Mouse (Mus musculus): ENCODE measurements around the gene Uba2.
A peak's percentile ranks its signal among the peaks of the same experiment; 100 is the strongest.
"Not testable (repeated sequence)": the region's sequence is repeated elsewhere in the genome, so short reads cannot be mapped to it uniquely, and the experiment has no call there.

Uba2 gene

DNA sequence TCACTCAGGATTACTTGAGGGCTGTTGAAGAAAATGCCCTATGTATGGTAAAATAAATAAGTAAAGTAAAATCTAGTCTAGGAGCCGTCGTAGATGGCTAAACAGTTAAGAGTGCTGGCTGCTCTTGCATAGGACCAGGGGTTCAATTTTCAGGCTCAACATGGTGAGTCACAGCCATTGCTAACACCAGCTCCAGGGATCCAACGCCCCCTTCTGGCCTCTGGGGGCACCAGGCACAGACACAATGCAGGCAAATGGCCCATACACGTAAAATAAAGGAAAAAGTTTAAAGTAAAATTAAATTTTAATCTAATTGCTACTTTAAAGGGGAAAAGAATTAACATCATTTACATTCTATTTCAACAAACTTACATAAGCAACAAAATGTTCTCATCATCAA is 2.5 kb downstream of the Uba2 start:
- DNase-seq (ENCODE audit: low read depth, low spot score), result peak; percentile 9

DNA sequence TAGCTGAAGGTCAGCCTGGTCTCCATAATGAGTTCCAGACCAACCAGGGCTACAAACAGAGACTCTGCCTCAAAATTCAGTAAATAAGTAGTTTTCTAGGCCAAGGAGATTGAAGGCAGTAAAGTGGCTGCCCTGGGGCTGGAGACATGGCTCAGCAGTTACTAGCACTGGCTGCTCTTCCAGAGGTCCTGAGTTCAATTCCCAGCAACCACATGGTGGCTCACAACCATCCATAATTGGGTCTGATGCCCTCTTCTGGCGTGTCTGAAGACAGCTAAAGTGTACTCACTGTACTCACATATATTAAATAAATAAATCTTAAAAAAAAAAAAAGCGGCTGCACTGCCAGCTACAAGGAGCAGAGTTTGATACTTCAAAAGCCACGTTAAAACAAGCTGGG is 3.4 kb downstream of the Uba2 start:
- no peak for DNase-seq (ENCODE audit: low read depth, low spot score)

GRCm38 (mm10) chr7:34164671-34165070 is 4.7 kb downstream of the Uba2 start:
- DNase-seq (ENCODE audit: low read depth, low spot score), result no peak

GRCm38 (mm10) chr7:34159167-34159566 is 10.2 kb downstream of the Uba2 start:
- no peak for DNase-seq (ENCODE audit: low read depth, low spot score)

GRCm38 (mm10) chr7:34157994-34158393 is 11.4 kb downstream of the Uba2 start:
- DNase-seq (ENCODE audit: low read depth, low spot score), result no peak

GRCm38 (mm10) chr7:34147193-34147592 is 22.2 kb downstream of the Uba2 start:
- no peak for DNase-seq (ENCODE audit: low read depth, low spot score)

DNA sequence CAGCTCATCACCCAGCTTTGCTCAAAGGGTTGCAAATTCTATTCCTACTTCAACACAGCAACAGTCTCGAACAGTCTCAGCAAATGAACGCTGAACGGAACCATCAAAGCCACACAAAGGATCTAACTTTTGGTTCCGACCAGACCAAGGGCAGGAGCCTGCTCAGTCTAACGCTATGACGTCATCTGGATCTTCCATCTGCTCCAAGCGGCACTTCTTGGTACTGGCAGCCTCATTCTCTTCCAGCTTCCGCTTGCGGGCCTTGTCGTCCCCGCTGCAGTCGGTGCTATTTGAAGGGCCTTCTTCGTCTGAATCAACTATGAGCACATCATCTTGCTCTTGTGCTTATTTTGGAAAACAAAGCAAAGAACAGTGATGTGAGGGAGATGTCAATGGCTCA is 28.3 kb downstream of the Uba2 start:
- no peak for DNase-seq (ENCODE audit: low read depth, low spot score)

DNA sequence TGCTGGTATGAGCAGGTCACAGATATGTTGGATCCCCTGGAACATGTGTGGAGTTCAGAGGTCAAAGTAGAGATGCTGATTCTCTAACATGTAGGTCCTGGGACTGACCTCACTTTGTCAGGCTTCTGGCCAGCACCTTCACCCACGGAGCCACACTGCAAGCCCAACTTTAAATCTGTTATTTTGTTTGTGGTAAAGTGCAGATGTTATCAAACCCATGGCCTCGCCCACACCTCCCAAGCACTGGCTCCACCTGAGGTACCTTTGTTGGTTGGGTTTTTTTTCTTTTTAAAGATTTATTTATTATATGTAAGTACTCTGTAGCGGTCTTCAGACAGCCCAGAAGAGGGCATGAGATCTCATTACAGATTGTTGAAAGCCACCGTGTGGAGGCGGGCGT is 29.9 kb downstream of the Uba2 start:
- DNase-seq (ENCODE audit: low read depth, low spot score), result no peak

DNA sequence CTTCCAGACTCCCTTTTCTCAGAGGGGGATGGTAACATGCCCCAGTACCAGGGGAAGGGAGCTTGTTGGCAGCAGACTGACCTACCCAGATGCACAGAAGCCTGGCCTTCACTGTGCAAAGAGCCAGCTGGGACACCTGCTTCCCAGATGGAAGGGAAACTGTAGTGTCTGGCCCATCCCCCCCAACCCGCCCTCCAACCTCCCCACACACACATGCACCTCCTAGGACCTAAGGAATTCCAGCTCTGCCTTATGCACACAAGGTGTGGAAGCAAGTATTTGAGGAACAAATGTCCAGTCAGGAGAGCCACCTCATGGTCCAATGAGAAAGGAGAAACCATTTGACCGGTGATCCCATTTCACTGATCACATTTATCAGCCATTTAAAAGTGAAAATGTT is 35.1 kb downstream of the Uba2 start:
- peak; percentile 69 for DNase-seq (ENCODE audit: low read depth, low spot score)

GRCm38 (mm10) chr7:34133117-34133762 is 36.2 kb downstream of the Uba2 start, which contains the start of gene Wtip:
Gene Wtip, minus strand, starts transcription at chr7:34133268.
- peak; percentile 88 for DNase-seq (ENCODE audit: low read depth, low spot score)

- peak; percentile 56 for DNase-seq (ENCODE audit: low read depth, low spot score)
Observed at GRCm38 (mm10) chr7:34132355-34133079, 36.9 kb downstream of the Uba2 start.

DNA sequence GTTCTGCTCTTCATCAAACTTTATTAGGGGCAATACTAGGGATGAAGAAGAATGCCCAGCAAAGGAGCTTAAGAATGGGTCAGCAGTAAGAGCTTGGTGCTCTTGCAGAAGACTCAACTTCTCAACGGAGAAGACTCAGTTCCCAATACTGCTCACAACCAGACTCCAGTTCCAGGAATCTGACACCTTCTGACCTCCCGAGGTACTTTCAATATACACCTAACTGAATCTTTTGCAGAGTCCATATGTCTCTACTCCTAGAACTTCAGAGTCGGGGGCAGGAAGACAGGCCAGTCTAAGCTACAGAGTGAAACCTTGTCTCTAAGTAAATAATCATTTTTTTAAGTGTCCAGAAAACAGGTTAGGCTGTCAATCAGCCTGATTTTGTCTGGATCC is 37.4 kb downstream of the Uba2 start:
- no peak for DNase-seq (ENCODE audit: low read depth, low spot score)

- DNase-seq (ENCODE audit: low read depth, low spot score), result no peak
Observed at GRCm38 (mm10) chr7:34131118-34131517, 38.3 kb downstream of the Uba2 start.

DNA sequence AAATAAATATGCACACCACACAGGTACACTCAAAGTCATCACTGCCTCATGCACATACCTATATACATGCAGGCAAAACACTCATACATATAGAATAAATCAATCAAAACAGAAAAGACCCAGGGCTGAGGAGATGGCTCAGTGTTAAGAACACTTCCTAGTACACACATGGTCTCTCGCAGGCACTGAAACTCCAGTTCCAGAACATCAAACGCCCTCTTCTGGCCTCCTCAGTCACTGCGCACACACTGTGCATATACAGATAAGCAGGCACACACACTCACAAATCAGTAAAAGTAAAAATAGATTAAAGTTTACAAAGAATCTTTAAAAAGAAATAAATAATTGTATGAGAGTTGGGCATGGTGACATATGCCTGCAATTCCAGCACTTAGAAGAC is 43.1 kb downstream of the Uba2 start:
- DNase-seq (ENCODE audit: low read depth, low spot score), result no peak

DNA sequence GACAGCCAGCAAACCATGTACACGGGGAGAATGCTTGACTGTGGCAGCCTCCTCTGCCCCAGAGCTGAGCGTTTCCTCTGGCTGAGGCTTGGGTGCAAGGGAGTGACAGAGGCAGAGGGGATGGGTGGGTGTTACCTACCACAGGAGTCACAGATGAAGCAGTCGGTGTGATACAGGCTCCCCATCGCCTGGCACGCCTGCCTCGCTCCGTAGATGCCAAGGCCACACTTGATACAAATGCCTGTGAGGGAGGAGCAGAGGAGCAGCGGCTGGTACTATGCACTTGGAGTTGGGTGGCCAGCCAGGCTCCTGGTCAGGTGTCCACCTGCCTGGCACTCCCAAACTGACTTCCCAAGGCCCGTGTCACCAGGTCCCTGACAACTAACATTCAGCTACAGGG is 44.1 kb downstream of the Uba2 start:
- no peak for DNase-seq (ENCODE audit: low read depth, low spot score)

- peak; percentile 28 for DNase-seq (ENCODE audit: low read depth, low spot score)
Observed at GRCm38 (mm10) chr7:34122987-34123720, 46.2 kb downstream of the Uba2 start.

DNA sequence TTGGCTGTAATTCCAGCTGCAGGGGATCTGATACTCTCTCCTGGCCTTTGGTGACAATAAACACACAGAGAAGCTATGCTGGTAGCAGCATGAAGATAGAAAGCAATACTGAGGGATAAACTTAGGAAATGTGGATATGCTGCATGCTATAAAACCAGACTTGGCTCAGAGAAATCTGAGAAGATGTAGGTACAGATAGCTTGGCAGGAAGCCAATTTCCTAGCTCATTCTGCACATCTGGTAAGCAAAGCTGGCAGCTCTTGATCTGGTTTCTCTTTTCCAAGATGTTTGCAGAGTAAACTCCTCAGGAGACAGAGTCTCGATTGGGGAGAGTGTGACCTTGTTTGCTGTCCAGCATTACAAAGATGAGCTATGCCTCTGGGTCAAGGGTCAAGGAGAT is 48.8 kb downstream of the Uba2 start:
- DNase-seq (ENCODE audit: low read depth, low spot score), result not testable (repeated sequence)

DNA sequence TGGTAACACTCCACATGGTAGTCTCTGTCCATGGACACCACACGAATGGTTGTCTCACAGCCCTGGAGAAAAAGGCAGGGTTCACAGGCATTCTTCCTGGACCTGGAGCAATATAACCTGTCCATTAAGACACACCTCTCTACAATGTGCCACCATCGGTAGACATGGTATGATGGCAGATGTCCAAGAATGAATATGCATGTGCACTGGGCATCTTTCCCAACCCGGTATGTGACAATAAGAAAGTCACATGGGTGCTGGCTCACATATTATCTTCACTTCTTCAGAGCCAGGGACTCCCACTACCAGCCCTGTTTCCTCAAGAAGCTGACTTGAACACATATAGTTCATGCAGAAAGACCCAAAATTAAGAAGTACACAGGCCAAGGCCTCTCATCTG is 52.8 kb downstream of the Uba2 start:
- no peak for DNase-seq (ENCODE audit: low read depth, low spot score)

DNA sequence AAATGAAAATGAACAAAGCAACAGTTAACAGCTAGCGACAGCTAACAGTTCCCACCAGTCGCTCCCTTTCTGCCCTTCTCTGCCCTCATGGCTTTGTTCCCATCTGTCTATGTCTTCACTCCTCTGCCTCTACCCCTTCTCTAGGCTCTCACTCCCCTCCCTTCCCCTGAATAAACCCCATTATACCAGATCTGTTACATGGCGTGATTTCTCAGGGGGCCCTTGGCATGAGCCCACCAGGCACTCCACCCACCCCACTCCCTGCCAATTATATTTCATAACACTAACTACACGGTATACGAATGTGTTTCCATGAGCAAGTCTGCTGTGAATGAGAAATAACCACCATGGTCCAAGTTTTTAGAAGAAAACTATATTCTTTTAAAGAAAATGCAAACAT is 60.2 kb downstream of the Uba2 start:
- no peak for DNase-seq (ENCODE audit: low read depth, low spot score)

DNA sequence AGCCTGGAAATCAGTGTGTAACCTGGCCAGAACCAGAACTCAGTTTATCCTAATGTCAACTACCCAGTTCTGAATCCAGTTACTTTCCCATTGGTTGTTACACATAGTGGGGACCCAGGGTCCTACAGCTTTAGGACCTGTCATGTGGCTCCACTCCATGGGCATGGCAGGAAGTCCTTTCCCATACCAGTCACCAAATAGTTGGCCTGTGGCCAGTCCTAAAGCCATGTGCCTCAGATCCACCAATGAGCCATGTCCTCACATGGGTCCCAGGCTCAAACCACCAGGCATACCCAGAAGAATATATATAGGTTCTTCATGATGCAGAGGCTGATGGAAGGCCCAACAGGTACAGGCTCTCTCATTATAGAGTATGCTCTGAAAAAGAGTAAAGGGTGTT is 68.1 kb downstream of the Uba2 start:
- no peak for DNase-seq (ENCODE audit: low read depth, low spot score)

DNA sequence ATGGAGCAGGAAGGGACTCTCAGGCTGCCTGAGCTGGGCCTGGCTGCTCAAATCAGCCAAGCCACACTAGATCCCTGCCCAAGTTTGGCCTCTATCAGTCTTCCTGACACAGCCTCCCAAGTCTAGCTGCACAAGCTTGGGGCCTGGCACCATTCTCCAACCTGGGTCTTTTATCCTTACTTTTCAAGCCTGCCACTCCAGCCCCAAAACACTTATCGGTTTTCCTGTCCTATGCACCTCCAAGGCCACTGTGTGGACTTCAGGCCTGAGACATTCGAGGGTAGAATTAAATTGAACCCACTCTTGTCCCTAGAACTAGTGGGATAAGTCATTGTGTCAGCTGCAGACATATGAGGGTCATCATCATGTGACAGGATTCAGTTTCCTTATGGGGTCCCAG is 69.4 kb downstream of the Uba2 start:
- no peak for DNase-seq (ENCODE audit: low read depth, low spot score)

DNA sequence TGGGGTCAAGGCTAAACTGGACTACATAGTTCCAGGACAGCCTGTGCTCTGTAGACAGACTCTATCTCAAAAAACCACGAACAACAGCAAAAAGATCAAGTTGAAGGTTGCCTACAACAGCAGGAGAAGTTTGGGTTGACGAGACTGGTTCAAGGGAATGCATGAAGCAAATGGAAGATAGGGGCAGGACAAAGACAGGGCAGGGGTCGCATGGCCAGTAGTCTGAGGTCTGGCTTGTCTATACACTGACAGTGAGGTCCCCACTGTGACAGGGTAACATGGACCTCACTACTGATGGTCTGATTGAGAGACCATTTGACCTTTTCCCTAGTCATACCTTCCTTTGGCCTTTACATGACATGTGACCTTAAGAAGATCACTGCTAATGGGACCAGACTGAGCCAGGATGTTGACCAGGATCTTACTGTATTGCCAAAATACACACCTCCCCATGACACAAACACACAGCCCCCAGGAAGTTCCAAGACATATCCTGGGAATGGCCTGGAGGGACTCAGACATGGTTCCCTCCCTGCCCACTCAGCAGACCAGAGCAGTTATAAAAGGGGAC is 74.4 kb downstream of the Uba2 start, which contains the start of gene Scgb1b30:
Gene Scgb1b30, plus strand, starts transcription at position 521 of the 571 bp plus-strand sequence.
- no peak for DNase-seq (ENCODE audit: low read depth, low spot score)
